Mouse (Mus musculus): ENCODE results near the gene Lclat1. TPM values are rescaled to one million over a fixed set of nuclear protein-coding genes. Genes with fewer than 3 reads are reported as not detected.
"Not testable (repeated sequence)": the region's sequence is repeated elsewhere in the genome, so short reads cannot be mapped to it uniquely, and the experiment has no call there.

The Lclat1 gene
- polyA plus RNA-seq, 1 experiment from 2014 or later = 15.2 TPM

GRCm38 (mm10) chr17:73142029-73142428 is 34.2 kb downstream of the Lclat1 start:
- 91% methylated on average over 4 of the region's 4 CpGs for WGBS
- Histone ChIP-seq H3K9me3 (ENCODE audit: control insufficient read depth, low read length) (no peaks in the 10 kb centered on the region), H3K4me1 (replicated peaks; ENCODE audit: control insufficient read depth, insufficient read depth, low read length) (no peaks in the 10 kb centered on the region), H3K9ac (ENCODE audit: low read length) (no peak overlapping the region), H3K4me2 (ENCODE audit: low read depth, low read length, severe bottlenecking) (no peak overlapping the region), H3K27ac (ENCODE audit: low read depth, low read length) (no peak overlapping the region), H3K4me3 (ENCODE audit: low read depth, low read length) (no peak overlapping the region), H3K36me3 (ENCODE audit: control insufficient read depth, insufficient read depth, low read length) (no peaks in the 10 kb centered on the region), H3K27me3 (ENCODE audit: control insufficient read depth, insufficient read depth, low read length) (no peaks in the 10 kb centered on the region)
- DNase-seq (ENCODE audit: low spot score) (no peak), ATAC-seq (replicated peaks; ENCODE audit: low FRiP score) (no peak)

- WGBS = 92% methylated on average over 2 of the region's 2 CpGs
Observed at GRCm38 (mm10) chr17:73142445-73142844, 34.7 kb downstream of the Lclat1 start.

DNA sequence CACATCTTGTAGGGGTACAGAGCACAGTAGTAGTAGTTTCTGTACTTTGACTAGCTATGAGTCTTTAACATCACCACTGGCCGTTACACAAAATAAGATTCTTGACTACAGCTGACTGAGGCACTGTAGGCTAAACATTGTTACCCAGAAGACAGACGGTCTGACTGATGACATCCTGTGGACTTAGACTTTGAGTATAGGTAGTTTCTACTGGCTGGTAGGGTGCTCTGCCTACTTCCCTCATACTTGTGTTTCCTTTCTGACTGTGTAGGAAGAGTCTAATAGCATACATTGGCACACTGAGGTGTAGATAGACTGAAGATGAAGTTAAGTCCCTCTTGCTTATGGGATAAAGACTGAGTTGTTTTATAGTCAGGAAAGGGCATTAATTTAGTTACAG is 37.6 kb downstream of the Lclat1 start:
- DNase-seq (ENCODE audit: low spot score) (no peak), ATAC-seq (replicated peaks; ENCODE audit: low FRiP score) (no peak)
- no peaks in the 10 kb centered on the region for H3K9me3 ChIP-seq (ENCODE audit: control insufficient read depth, low read length)
- H3K27ac ChIP-seq (ENCODE audit: low read depth, low read length) = no peak overlapping the region
- no peaks in the 10 kb centered on the region for H3K4me1 ChIP-seq (replicated peaks; ENCODE audit: control insufficient read depth, insufficient read depth, low read length)
- no peak overlapping the region for H3K9ac ChIP-seq (ENCODE audit: low read length)
- WGBS = 94% methylated on average over 2 of the region's 2 CpGs
- H3K4me3 ChIP-seq (ENCODE audit: low read depth, low read length) = no peak overlapping the region
- no peak overlapping the region for H3K4me2 ChIP-seq (ENCODE audit: low read depth, low read length, severe bottlenecking)
- H3K27me3 ChIP-seq (ENCODE audit: control insufficient read depth, insufficient read depth, low read length) = no peaks in the 10 kb centered on the region
- no peaks in the 10 kb centered on the region for H3K36me3 ChIP-seq (ENCODE audit: control insufficient read depth, insufficient read depth, low read length)

More at GRCm38 (mm10) chr17:73142445-73142844, 34.7 kb downstream of the Lclat1 start:
- H3K4me2 ChIP-seq (ENCODE audit: low read depth, low read length, severe bottlenecking) = no peak overlapping the region
- H3K36me3 ChIP-seq (ENCODE audit: control insufficient read depth, insufficient read depth, low read length) = no peaks in the 10 kb centered on the region
- DNase-seq (ENCODE audit: low spot score) (no peak), ATAC-seq (replicated peaks; ENCODE audit: low FRiP score) (no peak)
- no peak overlapping the region for H3K27ac ChIP-seq (ENCODE audit: low read depth, low read length)
- H3K9me3 ChIP-seq (ENCODE audit: control insufficient read depth, low read length) = no peaks in the 10 kb centered on the region
- no peaks in the 10 kb centered on the region for H3K4me1 ChIP-seq (replicated peaks; ENCODE audit: control insufficient read depth, insufficient read depth, low read length)
- no peak overlapping the region for H3K9ac ChIP-seq (ENCODE audit: low read length)
- no peak overlapping the region for H3K4me3 ChIP-seq (ENCODE audit: low read depth, low read length)
- no peaks in the 10 kb centered on the region for H3K27me3 ChIP-seq (ENCODE audit: control insufficient read depth, insufficient read depth, low read length)

DNA sequence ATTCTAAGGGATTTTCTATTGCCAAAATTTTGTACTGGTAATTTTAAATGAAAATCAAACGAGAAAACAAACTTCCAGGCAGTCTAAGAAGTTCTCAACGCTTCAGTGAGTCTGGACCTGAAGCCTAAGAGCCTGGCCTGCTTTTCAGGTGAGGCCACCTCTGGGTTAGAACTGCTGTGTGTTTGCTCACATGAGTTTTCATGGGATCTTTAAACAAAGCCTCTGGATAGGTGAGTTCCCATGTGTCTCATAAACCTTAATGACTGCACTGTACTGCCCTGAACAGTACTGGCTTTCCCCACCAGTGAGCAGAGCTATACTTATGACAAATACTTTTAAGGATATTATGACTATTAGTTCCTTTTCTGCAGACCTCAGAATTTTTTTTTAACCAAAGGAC is 40.8 kb downstream of the Lclat1 start:
- 84% methylated on average over 2 of the region's 2 CpGs for WGBS
- no peaks in the 10 kb centered on the region for H3K4me1 ChIP-seq (replicated peaks; ENCODE audit: control insufficient read depth, insufficient read depth, low read length)

GRCm38 (mm10) chr17:73152790-73153525 is 45.2 kb downstream of the Lclat1 start:
- DNase-seq (ENCODE audit: low spot score); H3K27ac ChIP-seq (ENCODE audit: low read depth, low read length); H3K36me3 ChIP-seq (ENCODE audit: control insufficient read depth, insufficient read depth, low read length); H3K4me2 ChIP-seq (ENCODE audit: low read depth, low read length, severe bottlenecking); ATAC-seq (replicated peaks; ENCODE audit: low FRiP score); H3K4me3 ChIP-seq (ENCODE audit: low read depth, low read length); H3K27me3 ChIP-seq (ENCODE audit: control insufficient read depth, insufficient read depth, low read length); H3K9me3 ChIP-seq (ENCODE audit: control insufficient read depth, low read length); H3K4me1 ChIP-seq (replicated peaks; ENCODE audit: control insufficient read depth, insufficient read depth, low read length); H3K9ac ChIP-seq (ENCODE audit: low read length): not testable (repeated sequence)
- WGBS = 93% methylated on average over 3 of the region's 3 CpGs

More for the DNA sequence above, 40.8 kb downstream of the Lclat1 start:
- Histone ChIP-seq H3K36me3 (ENCODE audit: control insufficient read depth, insufficient read depth, low read length) (no peaks in the 10 kb centered on the region), H3K4me3 (ENCODE audit: low read depth, low read length) (no peak overlapping the region), H3K27me3 (ENCODE audit: control insufficient read depth, insufficient read depth, low read length) (no peaks in the 10 kb centered on the region), H3K9ac (ENCODE audit: low read length) (no peak overlapping the region), H3K9me3 (ENCODE audit: control insufficient read depth, low read length) (no peaks in the 10 kb centered on the region), H3K4me2 (ENCODE audit: low read depth, low read length, severe bottlenecking) (no peak overlapping the region), H3K27ac (ENCODE audit: low read depth, low read length) (no peak overlapping the region)
- ATAC-seq (replicated peaks; ENCODE audit: low FRiP score) (no peak), DNase-seq (ENCODE audit: low spot score) (no peak)

DNA sequence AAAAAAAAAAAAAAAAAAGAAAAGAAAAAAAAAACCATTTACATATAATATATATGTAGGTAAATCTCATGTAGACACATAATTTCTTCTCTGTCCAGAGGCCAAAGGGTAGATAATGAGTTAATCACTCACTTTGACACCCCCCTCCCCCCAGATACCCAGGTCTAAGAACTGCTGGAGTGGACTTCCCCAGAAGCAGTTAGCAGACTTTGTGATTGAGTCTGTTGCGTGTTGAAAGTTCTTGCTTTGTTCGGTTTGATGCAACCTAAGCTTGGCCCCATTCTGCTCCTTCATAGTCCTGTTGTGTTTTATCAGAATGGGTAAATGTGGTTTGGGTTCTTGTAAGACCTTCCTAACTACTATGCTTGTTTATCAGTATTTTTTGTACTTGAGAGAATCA is 45.9 kb downstream of the Lclat1 start:
- H3K4me1 ChIP-seq (replicated peaks; ENCODE audit: control insufficient read depth, insufficient read depth, low read length) = no peaks in the 10 kb centered on the region

DNA sequence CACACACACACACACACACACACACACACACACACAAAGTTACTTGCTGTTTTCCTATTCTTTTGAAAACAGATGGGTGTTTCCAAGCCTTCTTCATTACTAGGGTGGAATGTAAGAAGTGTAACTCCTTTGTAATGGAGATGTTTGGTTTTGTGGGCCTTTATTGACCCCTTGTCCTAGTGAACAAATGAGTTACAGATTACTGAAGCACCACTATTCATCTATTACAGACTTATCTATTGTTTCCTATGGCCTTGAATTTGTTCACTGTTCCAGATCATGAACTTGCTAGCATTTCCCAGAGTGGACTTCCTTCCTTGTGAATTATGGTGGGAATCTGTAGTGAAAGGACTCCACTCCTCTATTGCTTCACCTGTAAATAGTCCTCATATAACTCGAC is 48.8 kb downstream of the Lclat1 start:
- no peaks in the 10 kb centered on the region for H3K27me3 ChIP-seq (ENCODE audit: control insufficient read depth, insufficient read depth, low read length)
- no peak overlapping the region for H3K9ac ChIP-seq (ENCODE audit: low read length)
- 70% methylated on average over 1 of the region's 1 CpGs for WGBS
- no peak overlapping the region for H3K4me2 ChIP-seq (ENCODE audit: low read depth, low read length, severe bottlenecking)
- ATAC-seq (replicated peaks; ENCODE audit: low FRiP score) (no peak), DNase-seq (ENCODE audit: low spot score) (no peak)
- no peaks in the 10 kb centered on the region for H3K4me1 ChIP-seq (replicated peaks; ENCODE audit: control insufficient read depth, insufficient read depth, low read length)
- no peak overlapping the region for H3K27ac ChIP-seq (ENCODE audit: low read depth, low read length)
- no peak overlapping the region for H3K4me3 ChIP-seq (ENCODE audit: low read depth, low read length)
- H3K36me3 ChIP-seq (ENCODE audit: control insufficient read depth, insufficient read depth, low read length) = no peaks in the 10 kb centered on the region
- H3K9me3 ChIP-seq (ENCODE audit: control insufficient read depth, low read length) = no peaks in the 10 kb centered on the region

More for the DNA sequence above, 45.9 kb downstream of the Lclat1 start:
- Histone ChIP-seq H3K4me2 (ENCODE audit: low read depth, low read length, severe bottlenecking) (no peak overlapping the region), H3K9me3 (ENCODE audit: control insufficient read depth, low read length) (no peaks in the 10 kb centered on the region), H3K36me3 (ENCODE audit: control insufficient read depth, insufficient read depth, low read length) (no peaks in the 10 kb centered on the region), H3K27ac (ENCODE audit: low read depth, low read length) (no peak overlapping the region), H3K9ac (ENCODE audit: low read length) (no peak overlapping the region), H3K4me3 (ENCODE audit: low read depth, low read length) (no peak overlapping the region), H3K27me3 (ENCODE audit: control insufficient read depth, insufficient read depth, low read length) (no peaks in the 10 kb centered on the region)
- DNase-seq (ENCODE audit: low spot score) = no peak
- 86% methylated on average over 2 of the region's 2 CpGs for WGBS
- ATAC-seq (replicated peaks; ENCODE audit: low FRiP score) = no peak

- no peaks in the 10 kb centered on the region for H3K4me1 ChIP-seq (replicated peaks; ENCODE audit: control insufficient read depth, insufficient read depth, low read length)
Observed at GRCm38 (mm10) chr17:73161795-73162194, 54.0 kb downstream of the Lclat1 start.

More at GRCm38 (mm10) chr17:73161795-73162194, 54.0 kb downstream of the Lclat1 start:
- no peak overlapping the region for H3K4me3 ChIP-seq (ENCODE audit: low read depth, low read length)
- no peaks in the 10 kb centered on the region for H3K9me3 ChIP-seq (ENCODE audit: control insufficient read depth, low read length)
- no peaks in the 10 kb centered on the region for H3K27me3 ChIP-seq (ENCODE audit: control insufficient read depth, insufficient read depth, low read length)
- H3K4me2 ChIP-seq (ENCODE audit: low read depth, low read length, severe bottlenecking) = no peak overlapping the region
- WGBS = 88% methylated on average over 6 of the region's 6 CpGs
- H3K36me3 ChIP-seq (ENCODE audit: control insufficient read depth, insufficient read depth, low read length) = no peaks in the 10 kb centered on the region
- no peak overlapping the region for H3K27ac ChIP-seq (ENCODE audit: low read depth, low read length)
- H3K9ac ChIP-seq (ENCODE audit: low read length) = no peak overlapping the region
- ATAC-seq (replicated peaks; ENCODE audit: low FRiP score) = no peak
- DNase-seq (ENCODE audit: low spot score) = no peak
